Mouse (Mus musculus): ENCODE measurements around the gene Syndig1l.

The Syndig1l gene

DNA sequence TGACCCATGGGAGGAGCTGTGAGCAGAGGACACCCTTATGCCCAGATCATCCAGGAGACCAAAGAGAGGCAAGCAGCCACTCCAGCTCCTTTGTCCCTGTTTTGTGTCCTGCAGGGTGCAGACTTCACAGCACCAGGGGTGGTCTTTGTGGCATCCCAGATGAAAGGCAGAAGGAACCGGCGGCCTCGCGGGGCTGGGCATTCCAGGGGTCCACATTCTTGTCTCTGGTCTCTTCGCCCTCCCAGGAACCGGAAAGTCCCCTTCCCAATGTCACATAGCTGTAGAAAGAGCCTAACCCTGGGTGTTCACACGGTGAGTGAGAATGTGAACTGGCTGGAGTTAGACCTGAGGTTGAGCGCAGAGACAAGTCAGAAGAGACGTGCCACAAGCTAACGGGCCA lies 27.0 kb downstream of the Syndig1l start:
- DNase-seq, result no peak

DNA sequence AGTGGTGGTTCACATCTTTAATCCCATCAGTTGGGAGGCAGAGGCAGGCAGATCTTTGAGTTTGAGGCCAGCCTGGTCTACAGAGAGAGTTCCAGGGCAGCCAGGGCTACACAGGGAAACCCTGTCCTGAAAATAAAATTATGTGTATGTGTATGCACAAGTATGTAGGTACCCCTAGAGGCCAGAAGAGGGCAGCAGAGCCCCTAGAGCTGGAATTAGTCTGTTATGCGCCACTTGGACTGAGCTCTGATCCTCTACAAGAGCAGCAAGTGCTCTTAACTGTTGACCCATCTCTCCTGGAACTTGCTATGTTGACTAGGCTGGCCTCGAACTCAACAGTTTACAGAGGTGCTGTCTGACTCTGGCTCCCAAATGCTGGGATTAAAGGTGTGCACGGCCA lies 28.1 kb downstream of the Syndig1l start:
- no peak for DNase-seq

DNA sequence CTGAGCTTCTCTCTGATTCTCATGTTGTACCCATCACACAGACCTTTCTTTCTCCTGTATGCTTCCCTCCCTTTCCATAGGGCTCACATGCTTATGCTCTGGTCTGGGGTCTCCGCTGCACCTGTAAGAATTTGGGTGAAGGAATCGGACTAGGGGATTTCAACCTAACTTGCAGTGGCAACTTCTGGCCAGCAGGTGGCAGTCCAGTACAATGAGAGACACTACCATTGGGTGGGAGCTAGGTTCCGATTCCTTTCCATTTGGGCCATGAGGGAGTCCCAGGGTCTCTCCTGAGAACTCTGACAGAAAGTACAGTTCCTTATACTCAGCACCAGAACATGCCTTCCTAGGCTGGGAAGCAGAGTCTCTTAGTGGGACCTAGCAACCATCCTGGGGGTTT lies 44.7 kb downstream of the Syndig1l start:
- peak; percentile 69 for DNase-seq

DNA sequence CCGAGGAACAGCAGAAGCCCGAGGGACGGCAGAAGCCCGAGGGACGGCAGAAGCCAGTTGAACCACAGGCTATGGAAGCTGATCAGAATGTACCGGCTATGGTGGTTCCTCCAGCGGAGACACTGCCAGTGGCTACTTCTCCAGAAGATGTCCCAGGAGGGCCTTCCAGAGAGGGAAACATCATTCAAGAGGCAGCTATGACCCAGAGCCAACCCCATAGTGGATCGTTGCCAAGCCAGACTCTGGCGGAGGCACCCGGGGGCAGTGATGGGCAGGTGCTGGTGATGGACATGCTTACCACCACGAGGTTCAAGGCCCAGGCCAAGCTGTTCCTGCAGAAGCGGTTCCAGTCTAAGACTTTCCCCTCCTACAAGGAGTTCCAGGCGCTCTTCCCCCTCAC lies 48.4 kb downstream of the Syndig1l start:
- no peak for DNase-seq

DNA sequence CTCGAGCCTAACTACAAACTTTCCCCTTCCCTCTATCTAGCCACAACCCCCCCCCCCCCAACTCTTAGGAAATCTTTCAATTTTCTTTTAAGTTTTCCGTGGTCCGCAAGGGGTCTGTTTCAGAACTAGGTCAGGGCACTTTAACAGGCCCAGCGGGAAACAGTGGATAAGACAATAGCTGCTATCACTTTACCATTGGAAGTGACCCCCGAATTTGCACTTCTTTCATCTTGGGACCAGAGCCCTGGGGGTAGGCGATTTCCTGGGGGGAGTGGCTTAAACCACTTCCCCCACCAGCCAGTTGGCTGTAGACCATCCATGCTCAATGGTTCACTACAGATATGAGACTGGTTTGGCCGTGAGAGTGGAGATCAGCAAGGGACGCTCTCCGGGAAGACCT lies 58.0 kb downstream of the Syndig1l start, which contains the start of gene Vrtn:
Vrtn (plus strand) TSS at position 366 of the 400 bp plus-strand sequence.
- DNase-seq, result no peak

DNA sequence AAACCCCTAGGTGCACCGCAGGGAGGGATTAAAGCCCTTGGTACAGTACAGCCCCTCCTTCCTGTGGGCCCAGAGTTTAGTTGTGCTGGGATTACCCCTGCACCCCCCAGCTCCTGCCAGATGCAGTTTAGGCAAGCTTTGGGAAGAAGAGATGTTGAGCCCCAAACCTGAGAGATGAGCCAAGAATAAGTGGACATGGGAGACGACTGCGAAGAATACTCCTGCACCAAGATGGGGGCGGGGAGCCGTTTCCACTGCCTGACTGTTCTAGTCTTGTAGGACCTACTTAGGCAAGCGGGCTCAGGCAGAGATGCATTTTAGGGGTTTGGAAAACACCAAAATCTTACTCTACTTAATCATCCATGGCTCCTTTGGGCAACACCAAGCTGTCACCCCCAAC lies 58.4 kb downstream of the Syndig1l start:
- no peak for DNase-seq

DNA sequence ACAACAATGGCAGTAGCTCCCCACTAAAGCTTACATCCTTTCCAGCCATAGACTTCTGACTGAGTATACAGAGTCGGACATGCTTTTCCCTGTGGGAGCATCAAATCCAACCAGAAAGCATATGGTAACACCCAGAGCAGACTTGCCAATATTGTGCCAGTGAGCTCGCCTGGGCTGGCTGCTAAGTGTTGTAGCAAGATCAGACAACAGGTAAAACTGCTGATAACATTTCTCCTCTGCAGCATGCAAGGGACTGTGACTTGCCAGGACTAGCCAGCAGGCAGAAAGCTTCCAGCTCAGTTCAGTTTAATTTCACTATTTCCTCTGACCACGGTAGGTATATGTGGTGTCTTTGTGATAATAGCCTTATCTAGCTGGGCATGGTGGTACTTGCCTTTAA lies 66.8 kb downstream of the Syndig1l start:
- DNase-seq, result no peak

All from cerebellum, adult 9-10 months (tissue).